In genomic region chr16:29656901-29657300, GRCm38 (mm10) we compare ENCODE assay signal across 13 mouse cellular contexts.
A peak's percentile ranks its signal among the peaks of the same experiment; 100 is the strongest.
DNase-seq lines count a peak whose midpoint lies in the region; ATAC-seq and TF ChIP-seq lines count a peak whose summit lies in the region.
"Had no signal": no experiment of that assay in that cellular context is flagged by ENCODE, and none has a peak within 500 bp of the region (broad histone marks: within the 10 kb centered on the region; RNA-seq: fewer than 3 reads in every experiment).

No protein-coding gene starts in this region.

- H3K4me3 ChIP-seq in intestine, embryonic 16.5 days (ENCODE audit: low read length), result no peak overlapping the region
- H3K4me3 ChIP-seq in intestine, postnatal 0 days (ENCODE audit: low read depth, low read length), result no peak overlapping the region
- no peak overlapping the region for H3K4me3 ChIP-seq in midbrain, embryonic 14.5 days (replicated peaks; ENCODE audit: low read depth, low read length)
- H3K4me3 ChIP-seq in midbrain, postnatal 0 days (ENCODE audit: low read depth, low read length), result no peak overlapping the region
- H3K4me3 ChIP-seq: neural tube, embryonic 12.5 days; stomach, embryonic 15.5 days had no signal

- H3K36me3 ChIP-seq in intestine, embryonic 16.5 days (ENCODE audit: control insufficient read depth, insufficient read depth, low read length), result no peaks in the 10 kb centered on the region
- H3K36me3 ChIP-seq in intestine, postnatal 0 days (ENCODE audit: control insufficient read depth, insufficient read depth), result peaks cover 9% of the 10 kb centered on the region; the same call in 1 of the 2 replicates
- H3K36me3 ChIP-seq in midbrain, embryonic 14.5 days (ENCODE audit: control insufficient read depth, insufficient read depth, low read length), result peaks cover 12% of the 10 kb centered on the region
- peaks cover 6% of the 10 kb centered on the region; the same call in 1 of the 2 replicates for H3K36me3 ChIP-seq in midbrain, postnatal 0 days (ENCODE audit: insufficient read depth, low read length)
- H3K36me3 ChIP-seq: stomach, embryonic 15.5 days had no signal

- H3K9ac ChIP-seq in intestine, embryonic 16.5 days (ENCODE audit: low read depth, low read length), result no peak overlapping the region
- H3K9ac ChIP-seq in intestine, postnatal 0 days (ENCODE audit: low read depth, low read length), result no peak overlapping the region
- H3K9ac ChIP-seq in midbrain, embryonic 14.5 days (replicated peaks; ENCODE audit: low read length), result no peak overlapping the region
- H3K9ac ChIP-seq in midbrain, postnatal 0 days (replicated peaks; ENCODE audit: low read length, poor library complexity, severe bottlenecking), result no peak overlapping the region
- H3K9ac ChIP-seq: lung, embryonic 14.5 days; neural tube, embryonic 12.5 days; stomach, embryonic 15.5 days had no signal

- H3K27ac ChIP-seq in intestine, embryonic 16.5 days (ENCODE audit: low read length), result 0 out of 2 replicates have a peak overlapping the region, but pooled peaks have one; percentile 56
- H3K27ac ChIP-seq in intestine, postnatal 0 days (ENCODE audit: low read depth, low read length), result no peak overlapping the region
- no peak overlapping the region for H3K27ac ChIP-seq in midbrain, embryonic 14.5 days (replicated peaks; ENCODE audit: low read depth, low read length)
- H3K27ac ChIP-seq in midbrain, postnatal 0 days (ENCODE audit: low read depth, low read length), result no peak overlapping the region
- H3K27ac ChIP-seq: heart, embryonic 13.5 days; neural tube, embryonic 12.5 days; stomach, embryonic 15.5 days had no signal

- DNase-seq in cerebellum, postnatal 25 days, result peak; percentile 35 to 44
- peak; percentile 30 for DNase-seq in midbrain, embryonic 14.5 days
- no peak for DNase-seq in midbrain, postnatal 0 days (ENCODE audit: low spot score)
- DNase-seq in retina, postnatal 1 day, result peak; percentile 31
- DNase-seq in heart, postnatal 25 days (ENCODE audit: low spot score), result no peak

- no peaks in the 10 kb centered on the region for H3K27me3 ChIP-seq in intestine, embryonic 16.5 days (replicated peaks; ENCODE audit: control insufficient read depth, insufficient read depth, low read length)
- H3K27me3 ChIP-seq in intestine, postnatal 0 days (replicated peaks; ENCODE audit: control insufficient read depth, insufficient read depth, low read length), result no peaks in the 10 kb centered on the region
- H3K27me3 ChIP-seq in midbrain, embryonic 14.5 days (ENCODE audit: control insufficient read depth, insufficient read depth, low read length), result peaks cover 55% of the 10 kb centered on the region
- H3K27me3 ChIP-seq in midbrain, postnatal 0 days (ENCODE audit: insufficient read depth, low read length), result peaks cover 16% of the 10 kb centered on the region
- H3K27me3 ChIP-seq: stomach, embryonic 15.5 days had no signal

- no peak for TF ChIP-seq CTCF in intestine, postnatal 0 days (IDR thresholded peaks at IDR 0.05; ENCODE audit: low read depth)
- TF ChIP-seq CTCF in midbrain, postnatal 0 days (IDR thresholded peaks at IDR 0.05), result no peak

- peaks cover 13% of the 10 kb centered on the region; the same call in 1 of the 2 replicates for H3K4me1 ChIP-seq in intestine, embryonic 16.5 days (ENCODE audit: control insufficient read depth, insufficient read depth, low read length)
- no peaks in the 10 kb centered on the region for H3K4me1 ChIP-seq in intestine, postnatal 0 days (replicated peaks; ENCODE audit: control insufficient read depth, insufficient read depth, low read length)
- peaks cover 19% of the 10 kb centered on the region; the same call in 1 of the 2 replicates for H3K4me1 ChIP-seq in midbrain, embryonic 14.5 days (ENCODE audit: control insufficient read depth, insufficient read depth, low read length)
- no peaks in the 10 kb centered on the region for H3K4me1 ChIP-seq in midbrain, postnatal 0 days (ENCODE audit: insufficient read depth, low read length)

- no peak for ATAC-seq in cerebellum, adult (ENCODE audit: insufficient number of reproducible peaks, low FRiP score, low TSS enrichment)
- ATAC-seq in intestine, embryonic 16.5 days, result no peak
- ATAC-seq in intestine, postnatal 0 days, result no peak
- no peak for ATAC-seq in midbrain, embryonic 14.5 days (ENCODE audit: low FRiP score, low TSS enrichment)
- no peak for ATAC-seq in midbrain, postnatal 0 days (ENCODE audit: low FRiP score)

- H3K4me2 ChIP-seq in intestine, embryonic 16.5 days (ENCODE audit: low read depth, low read length), result no peak overlapping the region
- no peak overlapping the region for H3K4me2 ChIP-seq in intestine, postnatal 0 days (replicated peaks; ENCODE audit: low read depth)
- H3K4me2 ChIP-seq in midbrain, embryonic 14.5 days (ENCODE audit: low read length), result no peak overlapping the region
- no peak overlapping the region for H3K4me2 ChIP-seq in midbrain, postnatal 0 days (ENCODE audit: low read depth, low read length, poor library complexity, severe bottlenecking)

- intact Hi-C loops in heart, postnatal 25 days (cut with DNase I), result no loop called here

- WGBS in intestine, embryonic 16.5 days, result 67% methylated on average over 10 of the region's 10 CpGs
- 74% methylated on average over 10 of the region's 10 CpGs for WGBS in intestine, postnatal 0 days
- WGBS in midbrain, embryonic 14.5 days, result 33% methylated on average over 10 of the region's 10 CpGs
- 41% methylated on average over 10 of the region's 10 CpGs for WGBS in midbrain, postnatal 0 days

- no peaks in the 10 kb centered on the region for H3K9me3 ChIP-seq in intestine, embryonic 16.5 days (ENCODE audit: control insufficient read depth, low read length)
- H3K9me3 ChIP-seq in intestine, postnatal 0 days (ENCODE audit: control insufficient read depth), result no peaks in the 10 kb centered on the region
- no peaks in the 10 kb centered on the region for H3K9me3 ChIP-seq in midbrain, embryonic 14.5 days (ENCODE audit: control insufficient read depth, low read length)
- no peaks in the 10 kb centered on the region for H3K9me3 ChIP-seq in midbrain, postnatal 0 days (ENCODE audit: low read length)
- H3K9me3 ChIP-seq: heart, embryonic 13.5 days; limb, embryonic 10.5 days; neural tube, embryonic 12.5 days; stomach, embryonic 15.5 days had no signal

Comparison
In these comparisons a context has a peak if more than half of its experiments do, and no peak if none do; other contexts are left out.
1. DNase-seq: peak in cerebellum, postnatal 25 days (2 of 2), midbrain, embryonic 14.5 days (single experiment) and retina, postnatal 1 day (single experiment); none in midbrain, postnatal 0 days (single experiment) and heart, postnatal 25 days (single experiment).